Mouse (Mus musculus): ENCODE data around the gene Efna5.

Efna5 gene

GRCm38 (mm10) chr17:62691201-62691715, 189.9 kb downstream of the Efna5 start:
- no peak for DNase-seq

GRCm38 (mm10) chr17:62690256-62690655, 190.9 kb downstream of the Efna5 start:
- DNase-seq, result no peak

DNA sequence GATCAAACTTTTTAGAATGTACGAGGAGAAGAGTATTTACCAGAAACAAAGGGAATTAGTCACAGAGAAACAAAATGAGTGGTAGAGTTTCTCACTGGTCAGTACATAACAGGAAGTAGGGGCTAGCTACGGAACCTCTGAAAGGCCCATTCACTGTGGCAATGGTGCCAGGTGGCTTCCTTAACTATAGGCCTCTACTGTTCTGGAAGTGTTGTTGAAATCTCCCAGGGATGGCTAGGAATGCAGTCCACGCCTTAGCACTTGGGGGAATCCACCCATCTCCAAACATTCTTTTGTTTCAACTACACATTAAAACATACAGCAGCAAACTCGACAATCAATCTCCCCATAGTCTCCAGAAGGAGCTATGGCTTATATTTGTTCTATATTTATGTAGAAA, 191.5 kb downstream of the Efna5 start:
- DNase-seq, result no peak

GRCm38 (mm10) chr17:62687369-62687768, 193.7 kb downstream of the Efna5 start:
- no peak for DNase-seq

DNA sequence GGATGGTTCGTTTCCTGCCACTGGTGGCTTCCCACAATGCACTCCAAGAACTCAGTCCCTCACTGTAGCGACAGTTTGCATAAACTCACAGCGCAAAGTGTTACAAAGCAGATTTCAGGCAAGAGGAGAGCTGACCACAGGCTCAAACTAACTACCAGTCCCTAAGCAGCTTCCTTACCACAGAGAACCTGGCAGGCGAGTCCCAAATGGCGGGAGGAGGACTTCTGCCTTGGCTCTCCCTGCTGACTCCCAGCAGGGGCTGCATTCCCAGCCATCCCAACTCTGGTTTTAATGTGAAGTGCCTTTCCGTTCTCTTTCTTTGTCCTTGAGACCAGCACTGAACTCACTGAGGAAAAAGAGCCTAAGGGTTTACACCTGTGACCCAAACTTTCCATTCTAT, 195.9 kb downstream of the Efna5 start:
- DNase-seq, result no peak

DNA sequence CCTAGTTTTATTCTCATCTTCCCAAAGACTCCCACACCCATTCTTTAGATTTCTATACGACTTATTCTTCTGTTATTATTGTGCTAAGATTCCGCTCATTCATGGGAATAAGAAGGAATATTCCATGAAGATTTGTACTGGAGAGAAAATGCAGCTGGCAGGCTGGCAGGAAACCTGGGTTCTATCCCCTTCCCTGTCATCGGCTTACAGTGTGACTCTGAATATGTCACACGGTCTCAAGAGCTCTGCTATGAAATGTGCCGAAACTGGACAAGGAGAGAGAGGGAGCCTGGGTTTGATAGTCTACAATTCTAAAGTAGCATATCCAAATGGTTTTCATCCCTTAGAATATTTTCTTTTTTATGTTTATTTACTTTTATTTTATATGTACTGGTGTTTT, 198.0 kb downstream of the Efna5 start:
- no peak for DNase-seq

DNA sequence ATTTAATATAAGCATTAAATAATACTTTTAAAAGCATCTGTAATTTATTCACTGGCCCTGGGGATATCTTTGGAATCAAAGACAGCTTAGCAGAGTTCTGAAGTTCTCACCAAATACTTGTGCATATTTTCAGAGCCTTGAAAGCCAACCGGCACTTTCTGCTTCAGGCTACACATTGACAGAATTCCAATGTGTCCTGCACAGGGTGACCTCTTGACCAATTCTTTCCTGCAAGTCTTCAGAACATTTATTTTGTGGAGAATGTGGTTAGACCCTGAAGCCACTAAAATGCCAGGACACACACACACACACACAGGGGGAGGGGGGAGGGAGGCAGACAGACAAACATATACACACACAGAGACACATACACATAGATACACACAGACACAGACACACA, 199.4 kb downstream of the Efna5 start:
- DNase-seq, result no peak

GRCm38 (mm10) chr17:62680737-62681136, 200.4 kb downstream of the Efna5 start:
- DNase-seq, result no peak

DNA sequence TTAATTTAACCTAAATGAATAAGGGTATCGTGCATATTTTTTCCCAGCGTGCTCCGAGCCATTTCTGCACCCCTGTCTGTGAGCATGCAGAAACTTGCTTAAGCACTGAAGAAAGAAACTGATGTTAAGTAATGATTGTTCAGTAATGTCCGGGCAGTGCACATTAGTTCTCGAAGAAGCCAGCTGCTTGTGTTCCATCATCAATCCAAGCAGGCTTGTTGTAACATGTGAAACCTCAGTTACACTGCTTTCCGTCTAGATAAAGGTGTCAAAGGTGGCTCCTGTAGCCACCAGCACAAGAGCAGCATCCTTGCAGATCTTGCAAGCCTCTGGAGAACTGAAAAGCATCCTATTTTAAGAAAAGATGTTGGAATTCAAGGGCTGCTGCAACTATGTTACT, 204.3 kb downstream of the Efna5 start:
- no peak for DNase-seq

- no peak for DNase-seq
Measured at GRCm38 (mm10) chr17:62676409-62676808, 204.7 kb downstream of the Efna5 start.

GRCm38 (mm10) chr17:62675811-62676255, 205.3 kb downstream of the Efna5 start:
- DNase-seq, result no peak

- DNase-seq, result no peak
Measured at GRCm38 (mm10) chr17:62672068-62672467, 209.0 kb downstream of the Efna5 start.

- no peak for DNase-seq
Measured at GRCm38 (mm10) chr17:62666761-62667160, 214.4 kb downstream of the Efna5 start.

- DNase-seq, result no peak
Measured at GRCm38 (mm10) chr17:62665823-62666222, 215.3 kb downstream of the Efna5 start.

GRCm38 (mm10) chr17:62664709-62665108, 216.4 kb downstream of the Efna5 start:
- DNase-seq, result no peak

GRCm38 (mm10) chr17:62661801-62662200, 219.3 kb downstream of the Efna5 start:
- DNase-seq, result no peak

GRCm38 (mm10) chr17:62659501-62660175, 221.5 kb downstream of the Efna5 start:
- no peak for DNase-seq

DNA sequence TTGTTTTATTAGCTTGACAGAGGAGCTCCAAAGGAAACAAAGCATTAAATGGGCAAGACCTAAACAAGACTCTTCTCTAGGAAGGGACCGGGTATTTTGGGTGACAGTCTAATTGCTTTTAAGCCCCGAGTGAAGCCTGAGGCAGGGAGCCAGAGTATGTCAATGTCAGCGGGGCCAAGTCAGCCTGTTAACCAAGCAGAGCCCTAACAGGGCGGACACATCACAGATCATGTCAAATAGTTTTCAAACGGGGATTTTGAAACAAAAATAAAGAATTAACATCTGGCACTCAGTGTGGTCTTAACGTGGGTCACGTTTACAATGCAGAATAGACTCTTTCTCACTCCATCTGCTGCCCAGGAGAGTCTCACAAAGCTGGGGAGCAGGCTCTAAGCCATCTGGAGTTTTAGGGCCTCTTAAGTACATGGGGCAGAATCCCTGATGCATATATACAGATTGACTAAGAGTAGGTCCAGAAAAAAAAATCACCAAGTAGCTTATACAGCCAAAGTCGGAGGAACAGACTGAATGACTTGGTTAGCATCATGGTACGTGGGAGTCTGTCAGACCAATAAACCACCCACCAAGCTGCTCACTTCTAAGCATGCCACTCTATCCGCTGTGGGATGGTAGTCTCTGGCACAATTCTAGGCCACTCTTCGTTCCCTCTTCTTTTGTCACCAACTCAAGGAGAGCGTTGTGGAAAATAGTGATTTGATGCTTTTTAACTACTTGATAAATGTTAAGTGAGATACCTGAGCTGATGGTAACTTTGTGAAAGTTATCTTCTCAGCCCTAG, 223.1 kb downstream of the Efna5 start:
- DNase-seq, result no peak

DNA sequence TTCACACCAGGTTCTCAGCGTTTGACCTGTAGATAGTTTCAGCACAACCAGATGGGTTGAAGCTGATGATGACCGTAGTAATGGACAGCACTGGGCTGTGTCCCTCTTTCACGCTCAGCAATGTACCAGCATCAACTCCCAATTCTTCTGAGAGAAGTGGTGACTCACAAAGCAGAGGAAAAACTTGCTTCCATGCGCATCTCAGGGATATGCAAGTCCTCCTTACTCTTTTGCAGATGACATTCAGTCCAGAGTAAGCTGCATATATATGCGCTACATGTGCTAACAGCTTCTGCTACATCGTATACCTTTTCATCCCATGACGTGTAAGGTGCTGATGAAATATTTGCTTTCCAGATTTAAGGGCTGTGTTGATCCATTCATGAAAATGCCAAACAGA, 224.1 kb downstream of the Efna5 start:
- DNase-seq, result no peak

- DNase-seq, result no peak
Measured at GRCm38 (mm10) chr17:62656591-62656990, 224.5 kb downstream of the Efna5 start.

- no peak for DNase-seq
Measured at GRCm38 (mm10) chr17:62655819-62656355, 225.2 kb downstream of the Efna5 start.

DNA sequence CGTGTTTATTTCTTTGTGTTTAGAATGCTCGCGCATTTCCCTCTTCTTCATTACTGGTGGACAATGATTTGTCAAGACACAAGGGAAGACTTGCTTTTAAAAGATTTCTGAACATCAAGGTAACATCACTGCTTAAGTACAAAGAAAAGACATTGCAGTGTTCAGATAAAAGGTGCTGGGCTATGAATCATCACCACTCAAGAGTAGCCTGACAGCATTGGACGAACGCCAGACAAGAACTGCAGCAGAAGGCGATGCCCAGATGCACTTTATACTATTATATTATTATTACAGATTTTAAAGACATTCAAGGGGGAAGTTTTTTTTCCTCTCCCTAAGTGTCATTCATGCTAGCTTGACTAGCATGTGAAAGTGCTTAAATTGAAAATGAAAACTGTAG, 228.7 kb downstream of the Efna5 start:
- no peak for DNase-seq

- no peak for DNase-seq
Measured at GRCm38 (mm10) chr17:62651696-62652095, 229.4 kb downstream of the Efna5 start.
